Mouse (Mus musculus) retina, postnatal 7 days (tissue): ENCODE results near the gene Adamtsl3.
"Not testable (repeated sequence)": the region's sequence is repeated elsewhere in the genome, so short reads cannot be mapped to it uniquely, and the experiment has no call there.

Source experiments
- DNase-seq: peaks from one replicate; pipeline ENCODE4 v3.0.0-alpha.2; 2012; ENCODE audit warnings: low read depth, low spot score

Gene Adamtsl3

DNA sequence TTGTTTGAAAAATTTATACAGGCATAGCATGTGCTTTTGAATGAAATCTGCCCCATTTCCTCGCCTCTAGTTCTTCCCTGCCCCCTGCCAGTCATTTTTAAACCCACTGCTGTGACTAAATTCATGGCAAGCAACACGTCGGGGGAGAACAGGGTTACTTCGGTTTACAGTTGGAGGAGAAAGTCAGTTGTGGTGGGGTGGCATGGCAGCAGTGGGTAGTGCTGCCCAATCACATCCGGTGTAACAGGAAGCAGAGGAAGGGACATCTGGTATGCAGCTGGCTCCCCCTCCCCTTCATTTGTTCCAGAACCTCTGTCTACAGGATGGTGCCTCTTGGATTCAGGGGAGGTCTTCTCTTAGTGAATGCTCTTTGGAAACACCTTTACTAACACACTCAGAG is 25.6 kb downstream of the Adamtsl3 start:
- DNase-seq, result no peak

DNA sequence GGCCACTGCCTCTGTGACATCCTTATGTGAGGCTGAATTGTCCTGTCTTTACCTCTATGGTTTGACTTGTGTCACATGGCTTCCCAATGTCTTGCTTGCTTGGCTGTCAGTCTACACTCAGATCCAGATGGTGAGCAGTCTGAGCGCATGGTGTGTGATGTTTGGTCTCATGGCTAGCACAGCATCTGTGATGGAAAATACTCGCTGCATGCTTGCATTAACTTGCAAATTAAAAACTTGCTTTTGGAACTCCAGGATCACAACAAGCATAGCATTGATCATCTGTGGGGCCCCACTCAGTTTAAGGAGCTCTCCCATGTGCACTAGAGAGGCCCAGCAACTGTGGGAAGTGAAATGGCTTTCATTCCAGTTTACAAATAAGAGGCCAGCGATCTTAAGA is 29.1 kb downstream of the Adamtsl3 start:
- DNase-seq, result no peak

DNA sequence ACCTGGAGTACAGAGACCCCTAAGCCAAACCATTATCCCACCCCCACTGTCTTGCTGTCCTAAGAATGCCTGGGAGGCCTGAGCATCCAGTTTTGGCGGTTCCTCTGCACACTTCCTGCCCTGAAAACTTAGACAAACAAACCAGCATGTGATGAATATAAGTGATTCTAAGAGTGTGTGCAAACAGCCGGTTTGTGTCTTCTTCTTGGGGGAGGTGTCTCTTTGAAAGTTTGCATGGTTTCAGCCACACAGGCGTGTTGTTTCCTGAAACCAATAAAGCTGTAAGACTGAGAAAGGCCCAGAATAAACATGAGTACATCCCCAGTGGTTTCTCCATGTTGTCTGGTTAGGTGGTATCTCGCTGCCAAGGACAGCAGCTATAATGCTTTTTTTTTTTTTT is 30.6 kb downstream of the Adamtsl3 start:
- no peak for DNase-seq

DNA sequence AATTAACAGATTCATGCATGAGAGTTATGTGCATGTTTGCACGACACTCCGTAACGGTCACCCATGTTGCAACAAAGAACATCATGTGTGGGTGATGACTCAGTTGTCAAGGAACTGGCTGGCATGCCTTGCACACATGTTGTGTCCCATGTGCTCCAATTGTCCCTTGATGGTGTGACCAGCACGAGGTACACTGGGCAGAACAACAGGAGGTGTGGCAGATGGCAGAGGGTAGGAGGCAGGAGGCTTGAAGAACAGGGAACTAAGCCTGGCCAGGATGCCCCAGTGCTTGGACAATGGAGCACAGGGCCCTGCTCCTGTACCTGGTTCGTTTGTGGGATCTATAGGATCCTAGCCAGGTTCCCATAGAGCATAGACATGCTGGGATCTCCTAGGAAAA is 31.0 kb downstream of the Adamtsl3 start:
- DNase-seq, result no peak

DNA sequence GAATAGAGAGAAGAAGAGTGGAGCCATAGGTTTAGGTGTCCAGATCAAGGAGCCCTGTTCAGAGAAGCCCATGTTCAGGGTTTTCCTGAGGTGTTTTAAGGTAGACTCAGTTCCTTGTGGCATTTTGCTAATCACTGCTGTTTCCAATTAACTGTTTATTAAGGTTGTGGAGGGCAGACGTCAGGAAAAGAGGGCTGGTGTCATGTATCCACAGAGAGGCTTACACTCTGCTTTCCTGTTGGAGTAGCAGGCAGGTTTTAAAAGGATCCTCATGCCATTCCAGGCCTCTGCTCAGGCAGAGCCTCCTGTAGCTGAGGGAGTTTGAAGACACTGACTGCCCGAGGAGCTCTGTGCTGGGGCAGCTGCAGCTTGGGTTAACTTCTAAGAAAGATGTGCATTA is 32.6 kb downstream of the Adamtsl3 start:
- DNase-seq, result no peak

DNA sequence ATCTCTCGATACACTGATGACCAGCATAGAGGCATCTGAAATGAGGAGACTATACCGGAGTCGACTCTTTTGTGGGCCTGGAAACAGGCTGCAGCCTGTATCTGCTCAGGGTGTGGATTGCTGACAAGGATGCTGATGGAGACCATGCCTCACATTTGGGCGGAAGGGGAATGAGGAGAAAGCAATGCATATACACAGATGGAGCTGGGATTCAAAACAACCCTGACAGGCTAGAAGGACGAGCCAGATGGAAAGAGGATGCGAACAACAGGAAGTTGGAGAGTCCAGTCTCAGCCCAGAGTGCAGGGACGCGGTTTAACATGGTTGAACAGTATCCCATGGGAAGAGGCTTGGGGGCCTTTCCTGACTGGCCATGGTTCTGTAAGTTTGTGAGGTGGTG is 34.6 kb downstream of the Adamtsl3 start:
- DNase-seq, result no peak

DNA sequence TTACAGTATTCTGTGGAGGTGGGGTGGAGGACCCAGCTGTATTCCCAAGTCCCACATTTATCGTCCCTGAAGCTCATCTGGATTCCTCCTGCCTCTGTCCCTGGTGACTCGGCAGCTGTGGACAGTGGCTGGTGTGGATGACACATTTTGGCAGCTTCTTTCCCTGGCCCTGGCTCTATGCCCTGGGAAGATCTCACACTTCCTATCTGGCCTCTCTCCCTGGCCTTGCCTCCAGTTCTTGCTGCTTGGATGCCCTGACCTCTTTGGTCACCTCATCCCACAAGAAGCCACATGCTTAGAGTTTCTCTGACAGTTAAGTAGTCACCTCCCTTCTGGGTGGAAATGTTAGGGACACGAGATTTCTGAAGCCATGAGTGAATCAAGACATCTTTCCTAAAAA is 35.9 kb downstream of the Adamtsl3 start:
- no peak for DNase-seq

DNA sequence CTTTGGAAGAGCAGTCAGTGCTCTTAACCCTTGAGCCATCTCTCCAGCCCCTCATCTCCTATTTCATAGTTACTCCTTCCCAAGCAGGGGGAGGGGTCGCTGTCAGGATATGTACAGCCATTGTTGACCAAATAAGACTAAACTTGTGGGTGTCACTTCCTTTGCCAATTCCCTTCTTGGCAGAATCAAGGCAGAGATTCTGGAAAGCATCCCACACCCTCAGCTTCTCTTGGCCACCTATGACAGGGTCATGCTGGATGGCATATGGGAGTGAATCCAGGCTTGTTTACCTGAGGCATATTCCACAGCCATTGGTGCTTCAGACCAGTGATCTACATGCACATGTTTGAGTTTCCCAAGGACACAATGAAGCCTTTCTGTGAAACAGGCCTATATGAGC is 42.8 kb downstream of the Adamtsl3 start:
- DNase-seq, result no peak

DNA sequence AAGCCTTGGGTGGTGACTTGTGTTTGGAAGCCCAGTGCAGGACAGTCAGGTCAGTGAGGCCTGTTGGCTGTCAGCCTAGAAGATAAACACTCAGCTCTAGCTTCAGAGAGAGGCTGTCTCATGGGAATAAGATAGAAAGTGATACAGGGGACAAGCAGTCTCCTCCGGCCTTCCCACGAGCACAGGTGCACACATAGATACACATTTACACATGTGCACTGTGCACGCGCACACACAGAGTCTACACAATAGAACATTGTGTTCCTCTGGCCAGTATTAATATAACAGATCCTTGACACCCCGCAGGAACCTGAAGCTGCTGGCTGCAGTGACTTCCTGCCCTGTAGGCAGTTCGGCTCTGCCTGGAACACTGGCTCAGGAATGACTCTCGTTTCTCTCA is 44.3 kb downstream of the Adamtsl3 start:
- DNase-seq, result no peak

DNA sequence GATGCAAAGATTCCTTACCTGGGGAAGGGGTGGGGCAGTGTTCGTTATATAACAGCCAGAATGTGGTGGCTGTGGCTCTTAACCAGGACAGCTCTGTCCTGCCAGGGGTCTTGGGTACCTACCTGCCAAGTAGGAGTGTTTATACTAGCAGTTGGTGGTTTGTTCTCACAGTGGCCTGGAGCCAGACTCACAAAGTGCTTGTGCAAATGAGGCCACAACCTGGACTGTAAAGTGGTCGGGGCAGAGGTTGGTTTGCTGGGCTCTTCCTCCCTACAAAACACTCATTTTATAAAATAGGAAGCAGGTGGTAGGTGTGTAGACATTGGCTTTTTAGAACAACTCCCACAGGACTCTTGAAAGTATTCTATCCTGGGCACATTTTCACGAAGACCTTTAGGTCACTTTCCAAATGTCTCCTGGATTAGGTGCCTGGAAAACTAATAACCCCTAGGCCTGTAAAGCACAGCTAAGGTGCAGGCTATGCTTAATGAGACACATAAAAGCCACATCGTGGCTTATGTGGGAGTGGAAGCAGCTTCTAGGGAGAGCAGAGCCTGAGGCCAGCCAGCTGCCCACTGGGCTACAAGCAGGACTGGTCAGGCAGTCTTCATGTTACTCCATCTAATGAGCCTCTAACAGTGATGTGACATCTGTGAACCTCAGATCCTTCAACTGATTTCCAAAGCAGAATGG is 47.5 kb downstream of the Adamtsl3 start:
- DNase-seq, result no peak

DNA sequence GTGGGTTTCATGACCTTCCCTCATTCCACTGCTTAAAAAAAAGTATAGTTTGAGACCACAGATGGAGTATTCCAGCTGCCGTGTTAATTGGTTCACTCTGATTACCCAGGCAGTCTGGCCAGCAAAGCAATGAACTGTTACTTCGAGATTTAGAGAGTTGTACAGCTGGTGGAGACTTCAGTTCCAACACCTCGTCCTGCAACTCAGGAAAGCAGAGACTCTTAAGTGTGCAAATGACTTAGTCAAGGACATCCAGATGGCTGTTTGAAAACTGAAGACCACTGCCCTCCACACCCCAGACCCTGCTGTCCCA is 48.0 kb downstream of the Adamtsl3 start:
- DNase-seq, result no peak

DNA sequence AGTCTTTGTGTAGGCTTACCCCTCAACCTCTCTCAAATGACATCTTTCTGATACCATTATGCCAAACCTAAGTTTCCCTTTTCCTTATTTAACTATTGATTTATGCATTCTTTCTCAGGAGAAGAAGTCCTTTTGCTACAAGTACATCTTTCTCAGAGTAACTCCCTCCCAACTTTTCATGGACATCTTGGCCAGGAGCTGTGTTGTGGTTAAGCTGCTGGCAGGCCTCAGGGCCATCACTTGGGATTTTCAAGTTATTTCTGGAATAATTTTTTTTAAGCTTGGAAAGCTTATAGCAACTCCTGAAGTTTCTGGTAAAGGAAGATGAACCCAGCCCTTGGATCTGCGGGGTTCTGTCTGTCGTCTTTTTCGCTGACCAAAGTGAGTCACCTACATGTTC is 51.6 kb downstream of the Adamtsl3 start:
- DNase-seq, result no peak

DNA sequence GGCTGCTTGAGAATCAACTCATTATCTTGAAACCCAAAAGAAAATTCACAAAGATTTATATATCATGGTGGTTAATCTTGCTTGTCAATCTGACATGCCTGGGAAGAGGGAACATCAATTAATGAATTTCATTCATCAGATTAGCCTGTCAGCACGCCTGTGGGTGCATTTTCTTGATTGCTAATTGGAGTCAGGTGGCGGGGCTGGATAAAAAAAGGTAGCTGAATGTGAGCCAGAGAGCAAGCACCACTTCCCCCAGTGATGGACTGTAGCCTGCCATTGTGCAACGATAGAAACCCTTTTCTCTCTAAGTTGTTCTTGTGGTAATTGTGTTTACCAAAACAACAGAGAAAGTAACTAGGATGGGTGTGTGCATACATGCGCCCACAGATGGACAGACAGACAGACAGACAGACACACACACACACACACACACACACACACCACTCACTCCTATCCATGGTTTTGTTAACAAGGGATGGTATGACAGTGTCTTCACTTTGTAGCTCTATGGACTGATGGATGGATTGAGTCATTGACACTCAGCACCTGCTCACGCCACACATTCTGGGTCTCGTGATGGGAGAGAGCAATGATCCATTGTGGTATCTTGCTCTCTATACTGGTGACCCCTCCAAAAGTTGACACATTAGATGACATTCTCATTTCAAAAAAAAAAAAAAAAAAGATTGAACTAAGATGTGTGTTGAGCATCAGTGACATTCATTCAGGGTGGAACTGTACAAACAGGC is 59.1 kb downstream of the Adamtsl3 start:
- no peak for DNase-seq

DNA sequence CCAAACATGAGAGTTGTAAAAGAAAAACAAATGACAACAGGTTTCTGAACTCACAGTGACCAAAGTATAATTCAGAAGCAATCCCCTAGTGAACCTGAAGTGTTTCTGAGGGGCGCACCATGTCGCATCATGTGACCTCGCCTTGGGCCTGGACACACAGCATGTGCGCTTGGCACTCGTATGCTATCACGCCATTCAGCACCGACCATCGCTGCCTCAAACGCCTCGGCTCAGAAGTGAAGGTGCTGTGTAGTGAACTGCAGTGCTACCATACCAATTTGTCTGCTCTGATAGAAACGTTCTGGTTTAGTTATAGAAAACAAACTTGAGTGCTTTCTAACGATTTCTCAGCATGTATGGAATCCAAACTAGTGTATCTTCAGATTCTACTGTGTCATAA is 59.7 kb downstream of the Adamtsl3 start:
- no peak for DNase-seq

DNA sequence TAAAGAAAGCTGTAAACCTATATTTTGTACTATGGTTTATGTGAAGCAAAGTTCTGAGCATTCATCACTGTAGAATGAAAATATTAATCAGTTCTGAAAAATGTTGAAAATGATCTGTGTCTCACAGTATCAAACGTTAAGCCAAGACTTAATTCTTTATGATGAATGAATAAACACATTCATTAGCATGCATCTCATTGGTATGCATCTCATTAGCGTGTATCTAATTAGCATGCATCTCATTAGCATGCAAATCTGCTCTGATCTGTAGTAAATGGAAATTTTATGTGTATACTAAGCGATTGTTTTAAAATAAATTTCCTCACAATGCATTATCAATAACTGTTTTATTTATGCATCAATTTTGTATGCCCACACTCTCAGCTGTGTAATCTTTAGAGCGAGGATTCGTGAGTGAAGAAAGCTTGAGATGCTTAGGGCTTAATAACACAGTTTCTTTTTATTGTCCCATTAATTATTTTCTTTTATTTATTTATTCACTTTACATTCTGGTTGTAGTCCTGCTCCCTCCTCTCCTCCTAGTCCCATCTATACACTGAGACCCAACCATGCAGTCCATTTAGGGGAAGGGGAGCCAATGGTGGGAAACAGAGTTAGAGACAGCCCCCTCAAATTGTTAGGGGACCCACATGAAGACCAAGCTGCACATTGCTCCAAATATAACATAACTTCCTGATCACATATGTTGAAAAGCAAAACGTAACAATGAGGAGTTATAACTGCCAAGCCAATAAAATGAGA is 60.4 kb downstream of the Adamtsl3 start:
- DNase-seq, result no peak

DNA sequence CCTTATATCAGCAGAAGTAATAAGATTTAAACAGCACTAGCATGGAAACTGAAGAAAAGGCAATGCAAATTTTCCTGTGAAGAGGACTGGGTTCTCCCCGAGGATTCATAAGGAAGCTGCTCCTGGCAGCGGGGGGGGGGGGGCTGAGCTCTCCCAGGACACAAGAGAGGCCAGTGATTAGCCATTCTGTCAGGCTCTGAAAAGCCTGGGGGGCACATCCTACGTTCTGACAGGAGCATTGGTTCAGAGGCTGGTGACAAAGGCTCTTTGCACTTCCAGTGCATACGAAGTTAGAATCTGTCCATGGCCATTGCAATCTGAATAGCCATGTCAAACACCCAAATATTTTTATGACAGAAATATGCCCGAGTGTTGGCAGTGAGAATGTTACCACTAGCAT is 61.4 kb downstream of the Adamtsl3 start:
- no peak for DNase-seq

DNA sequence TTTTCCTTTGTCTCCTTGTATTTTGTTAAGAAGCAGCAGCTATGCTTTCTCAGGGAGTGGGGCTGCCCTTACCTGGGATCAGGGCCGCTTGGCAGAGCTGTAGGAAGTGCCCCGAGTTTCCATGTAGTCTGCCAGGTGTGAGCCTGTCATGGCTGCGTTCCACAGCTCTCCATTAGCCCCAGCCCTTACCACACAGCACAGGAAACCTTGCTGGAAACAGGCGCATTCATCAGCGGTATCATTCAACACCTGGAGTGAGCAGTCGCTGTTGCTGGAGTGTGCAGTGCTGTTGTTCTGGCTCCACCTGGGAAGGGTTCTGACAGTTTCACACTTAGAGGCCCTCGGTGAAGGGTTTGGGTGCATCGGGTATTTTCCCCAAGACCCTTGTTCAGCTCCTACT is 62.1 kb downstream of the Adamtsl3 start:
- no peak for DNase-seq

DNA sequence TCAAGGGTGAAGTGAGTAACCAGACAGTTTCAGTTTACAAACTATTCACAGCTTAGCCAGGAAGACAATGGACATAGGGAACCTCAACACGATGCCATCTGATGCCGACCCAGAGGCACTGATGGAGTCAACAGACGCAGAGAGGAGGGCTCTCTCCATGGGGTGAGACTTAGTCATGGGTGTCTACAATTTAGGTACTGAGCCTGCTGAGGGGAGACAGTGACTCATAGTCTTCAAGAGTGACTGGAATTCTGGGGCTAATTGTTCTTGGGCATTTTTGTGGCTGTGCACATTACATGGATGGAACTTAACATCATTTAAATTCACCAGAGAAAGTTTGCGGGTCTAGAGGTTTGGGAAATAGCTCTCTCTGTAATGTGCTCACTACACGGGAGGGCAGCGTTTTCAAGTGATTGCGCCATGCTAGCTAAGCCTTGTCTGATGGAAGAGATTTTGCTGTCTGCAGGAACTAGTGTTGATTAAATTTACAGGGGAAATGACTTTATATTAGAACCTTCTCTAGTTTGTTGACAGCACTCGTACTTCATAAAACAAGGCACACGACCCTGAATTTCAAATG is 70.1 kb downstream of the Adamtsl3 start:
- no peak for DNase-seq

DNA sequence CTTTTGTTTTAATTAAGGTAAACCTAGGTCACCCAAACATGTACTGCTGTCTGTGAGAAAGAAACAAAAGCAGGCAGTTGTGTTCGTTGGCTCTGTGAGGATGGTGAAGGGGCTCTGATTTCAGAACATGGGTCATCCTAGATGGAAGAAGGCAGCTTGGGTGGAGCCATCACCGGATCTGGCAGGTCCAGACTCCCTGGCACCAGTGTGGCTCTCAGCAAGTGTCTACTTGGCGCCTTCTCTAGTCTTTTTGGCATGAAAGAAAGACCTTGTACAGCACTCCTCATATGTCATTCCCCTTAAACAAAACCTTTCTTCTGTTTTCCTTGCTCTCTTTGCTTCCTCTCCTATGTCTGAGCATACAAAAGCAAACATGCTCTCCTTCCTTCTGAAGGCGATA is 75.5 kb downstream of the Adamtsl3 start:
- no peak for DNase-seq

DNA sequence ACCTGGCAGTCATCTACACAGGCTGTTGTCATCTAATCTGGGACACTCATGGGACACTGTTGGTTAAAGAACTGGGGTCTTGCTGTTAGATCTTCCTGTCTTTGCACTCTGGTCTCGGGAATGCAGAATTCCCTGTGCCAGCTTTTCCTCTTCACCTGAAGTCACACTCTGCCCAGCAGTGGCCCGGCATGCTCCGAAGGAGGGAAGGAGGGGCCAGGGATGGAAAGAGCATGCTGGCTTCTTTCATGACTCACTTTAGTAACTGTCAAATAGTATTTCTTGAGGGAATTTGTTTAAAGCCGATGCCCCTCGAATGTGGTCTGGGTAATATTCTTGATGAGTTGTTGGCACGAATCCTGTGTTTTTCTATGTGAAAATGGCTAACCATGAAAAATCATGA is 81.2 kb downstream of the Adamtsl3 start:
- no peak for DNase-seq

DNA sequence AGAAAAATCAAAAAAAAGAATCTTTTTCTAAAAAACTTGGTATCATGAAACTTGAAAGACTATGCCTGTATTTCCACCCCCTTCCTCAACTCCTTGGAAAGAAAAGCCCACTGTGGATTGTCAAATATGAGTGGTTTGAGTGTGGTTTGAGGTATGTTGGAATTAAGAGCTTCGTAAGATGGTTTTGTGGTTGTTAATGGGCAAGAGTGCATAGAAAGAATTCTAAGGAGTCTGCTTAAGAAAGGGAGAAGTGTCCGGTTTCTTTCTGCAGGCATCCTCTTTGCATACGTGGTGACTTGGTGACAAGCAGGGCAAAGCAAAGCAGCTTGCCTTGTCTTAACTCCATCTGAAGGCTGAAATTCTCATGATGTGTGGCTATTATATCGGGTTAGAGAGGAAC is 81.6 kb downstream of the Adamtsl3 start:
- DNase-seq, result no peak

DNA sequence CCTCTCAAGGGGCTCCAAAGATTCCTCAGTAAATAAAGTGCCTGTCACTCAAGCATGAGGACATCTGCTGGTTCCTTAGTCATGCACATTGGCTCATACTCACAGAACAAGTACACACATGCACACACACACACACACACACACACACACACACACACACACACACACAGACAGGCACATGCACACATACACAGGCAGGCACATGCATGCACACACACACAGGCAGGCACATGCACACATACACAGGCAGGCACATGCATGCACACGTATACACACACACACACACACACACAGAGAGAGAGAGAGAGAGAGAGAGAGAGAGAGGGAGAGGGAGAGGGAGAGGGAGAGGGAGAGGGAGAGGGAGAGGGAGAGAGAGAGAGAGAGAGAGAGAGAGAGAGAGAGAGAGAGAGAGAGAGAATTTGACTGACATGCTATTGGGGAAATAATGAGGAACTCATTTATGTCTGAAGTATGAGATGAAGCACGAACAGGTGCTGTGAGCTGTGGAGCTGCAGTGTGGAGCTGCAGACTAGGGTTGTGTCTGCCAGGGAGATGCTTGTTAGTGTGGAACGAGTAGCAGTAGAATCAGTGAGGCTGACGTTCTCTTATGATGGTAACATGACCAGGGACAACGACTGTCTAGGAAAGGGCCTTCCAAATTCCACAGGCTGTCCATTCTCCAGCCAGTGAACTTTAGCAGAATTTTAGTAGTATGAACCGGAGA is 85.0 kb downstream of the Adamtsl3 start:
- not testable (repeated sequence) for DNase-seq
